Mouse (Mus musculus) ES-Bruce4 (cell line): ENCODE results near the gene Ddx3y. TPM values are rescaled to one million over a fixed set of nuclear protein-coding genes. Genes with fewer than 3 reads are reported as not detected.
A peak's percentile ranks its signal among the peaks of the same experiment; 100 is the strongest.

ENCODE experiments used
- H3K27ac ChIP-seq: 2 replicates; pipeline ENCODE4 v1.5.1; 2012; ENCODE audit warnings: low read length, inconsistent platforms; ENCODE audit not compliant: insufficient read depth
- H3K27me3 ChIP-seq: 2 replicates; pipeline ENCODE4 v1.6.1; 2012; ENCODE audit warnings: mild to moderate bottlenecking, low read length, inconsistent platforms; ENCODE audit not compliant: control insufficient read depth, poor library complexity, insufficient read depth, severe bottlenecking
- H3K36me3 ChIP-seq: 2 replicates; pipeline ENCODE4 v1.6.1; 2012; ENCODE audit warnings: inconsistent platforms, mild to moderate bottlenecking, low read length, moderate library complexity; ENCODE audit not compliant: control insufficient read depth, poor library complexity, insufficient read depth, severe bottlenecking
- H3K4me1 ChIP-seq: one replicate; pipeline ENCODE4 v1.8.1; 2011; ENCODE audit warnings: low read length; ENCODE audit not compliant: control insufficient read depth, insufficient read depth
- H3K4me3 ChIP-seq: 2 replicates; pipeline ENCODE4 v1.5.1; 2011; ENCODE audit warnings: low read depth, mild to moderate bottlenecking, low read length
- H3K9ac ChIP-seq: 2 replicates; pipeline ENCODE4 v1.6.1; 2012; ENCODE audit warnings: low read depth, mild to moderate bottlenecking, inconsistent platforms; ENCODE audit not compliant: poor library complexity, severe bottlenecking
- H3K9me3 ChIP-seq: replicated peaks from 2 replicates; pipeline ENCODE4 v1.6.1; 2012; ENCODE audit warnings: mild to moderate bottlenecking, low read length, inconsistent platforms; ENCODE audit not compliant: control insufficient read depth, poor library complexity, insufficient read depth, severe bottlenecking
- CTCF ChIP-seq: IDR thresholded peaks from one replicate; pipeline ENCODE4 v1.8.1; 2011; ENCODE audit warnings: low read depth, low read length
- EP300 ChIP-seq: IDR thresholded peaks from 2 replicates; pipeline ENCODE4 v1.6.1; 2011; ENCODE audit warnings: low read depth, low read length; ENCODE audit not compliant: insufficient read depth
- POLR2A ChIP-seq: IDR thresholded peaks from one replicate; pipeline ENCODE4 v1.8.1; 2011; ENCODE audit warnings: low read length; ENCODE audit not compliant: insufficient read depth
- polyA plus RNA-seq: library from polyadenylated mRNA; stranded (reverse); fragments of >200 nt; gene quantifications from 2 replicates; pipeline ENCODE4 v1.2.4, GENCODE M21; 2011; ENCODE audit warnings: low read depth; ENCODE audit not compliant: missing spikeins, insufficient read depth, insufficient read length

Ddx3y gene
- polyA plus RNA-seq = 2.7 and 3.8 TPM in 2 replicates

DNA sequence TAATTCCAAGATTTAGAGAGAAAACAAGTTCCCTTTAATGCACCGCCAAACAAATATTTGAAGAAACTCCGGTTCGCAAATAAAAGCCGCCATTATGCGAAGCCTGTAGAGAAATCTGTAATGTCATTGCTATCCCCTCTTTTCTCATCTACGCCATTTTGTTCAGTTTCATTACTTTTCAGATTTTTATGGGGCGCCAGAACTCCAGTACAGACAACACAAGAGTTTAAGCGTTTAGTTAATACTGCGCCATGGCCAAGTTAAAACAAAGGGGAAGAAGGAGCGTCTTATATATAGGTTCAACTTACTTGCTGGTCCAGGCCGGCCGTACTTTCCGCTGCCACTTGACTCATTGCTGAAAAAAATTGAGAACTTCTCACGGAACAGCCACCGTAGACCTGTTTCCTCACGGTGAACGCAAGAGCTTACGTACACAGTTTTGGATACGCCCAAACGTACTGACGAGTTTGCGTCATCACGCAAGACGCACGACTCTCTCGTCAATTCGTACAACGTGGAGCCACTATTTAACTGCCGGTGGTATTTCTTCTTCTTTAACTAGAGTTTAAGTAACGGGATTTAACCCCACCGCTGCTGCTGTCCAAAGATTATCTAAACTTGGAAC lies at the start of gene Ddx3y:
TSS of gene Ddx3y (minus strand) at position 459 of the 625 bp plus-strand sequence.
- H3K27ac ChIP-seq = no peak within 1 kb of the TSS
- TF ChIP-seq POLR2A (no peak), EP300 (no peak), CTCF (no peak)
- no peaks in the 10 kb centered on the region for H3K4me1 ChIP-seq
- H3K4me3 ChIP-seq = no peak within 1 kb of the TSS
- H3K27me3 ChIP-seq = no peaks in the 10 kb centered on the region
- no peak within 1 kb of the TSS for H3K9ac ChIP-seq
- H3K36me3 ChIP-seq = no peaks in the 10 kb centered on the region
- H3K9me3 ChIP-seq = no peaks in the 10 kb centered on the region

GRCm38 (mm10) chrY:1293708-1294107 lies 7.3 kb upstream of the Ddx3y start:
- H3K27me3 ChIP-seq = no peaks in the 10 kb centered on the region

GRCm38 (mm10) chrY:1285735-1286134 lies 694 bp downstream of the Ddx3y start:
- H3K9ac ChIP-seq = no peak overlapping the region
- H3K27me3 ChIP-seq = no peaks in the 10 kb centered on the region
- TF ChIP-seq EP300 (no peak), POLR2A (no peak)
- no peaks in the 10 kb centered on the region for H3K9me3 ChIP-seq
- H3K27ac ChIP-seq = no peak overlapping the region
- H3K4me1 ChIP-seq = no peaks in the 10 kb centered on the region
- no peak overlapping the region for H3K4me3 ChIP-seq
- H3K36me3 ChIP-seq = no peaks in the 10 kb centered on the region

More at GRCm38 (mm10) chrY:1293708-1294107, 7.3 kb upstream of the Ddx3y start:
- Histone ChIP-seq H3K9ac (no peak overlapping the region), H3K4me1 (no peaks in the 10 kb centered on the region), H3K4me3 (no peak overlapping the region), H3K27ac (no peak overlapping the region), H3K9me3 (no peaks in the 10 kb centered on the region), H3K36me3 (no peaks in the 10 kb centered on the region)
- TF ChIP-seq POLR2A (no peak), EP300 (no peak), CTCF (no peak)

GRCm38 (mm10) chrY:1246117-1246516 lies 40.3 kb downstream of the Ddx3y start:
- Histone ChIP-seq H3K9me3 (no peaks in the 10 kb centered on the region), H3K36me3 (no peaks in the 10 kb centered on the region), H3K27ac (no peak overlapping the region), H3K4me1 (no peaks in the 10 kb centered on the region), H3K9ac (no peak overlapping the region), H3K4me3 (no peak overlapping the region), H3K27me3 (no peaks in the 10 kb centered on the region)
- no peak for TF ChIP-seq POLR2A
- TF ChIP-seq CTCF = no peak
- TF ChIP-seq EP300 = no peak

DNA sequence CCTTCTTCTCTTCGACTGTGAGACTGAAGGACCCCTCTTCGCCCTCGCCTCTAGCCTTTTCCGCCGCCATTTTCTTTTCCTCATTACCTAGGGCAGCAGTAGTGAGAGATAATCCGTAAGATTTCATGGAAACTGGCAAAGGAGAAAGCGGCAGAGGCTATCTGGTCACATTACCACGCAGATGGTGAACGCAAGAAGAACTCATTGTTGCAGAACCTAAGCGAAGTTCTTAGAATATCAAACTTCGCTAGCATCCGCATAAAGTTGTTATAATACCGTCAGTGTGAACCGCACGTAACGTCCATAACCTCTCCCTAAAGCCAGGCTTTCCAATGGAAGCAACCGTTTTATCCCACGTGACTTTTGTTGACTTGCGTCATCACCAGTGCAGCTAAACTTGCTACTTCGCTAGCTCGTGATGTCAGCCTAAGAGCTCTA lies 41.0 kb downstream of the Ddx3y start, which contains the start of gene Uty:
TSS of gene Uty (minus strand) at position 334 of the 438 bp plus-strand sequence.
- TF ChIP-seq CTCF = no peak
- no peak for TF ChIP-seq EP300
- no peak for TF ChIP-seq POLR2A
- Histone ChIP-seq H3K4me1 (no peaks in the 10 kb centered on the region), H3K27me3 (no peaks in the 10 kb centered on the region), H3K36me3 (no peaks in the 10 kb centered on the region), H3K9ac (0 out of 2 replicates have a peak within 1 kb of the TSS, but pooled peaks have one; percentile 22), H3K9me3 (no peaks in the 10 kb centered on the region), H3K27ac (no peak within 1 kb of the TSS; the same call in 1 of the 2 replicates), H3K4me3 (peak within 1 kb of the TSS; percentile 42; the same call in 1 of the 2 replicates)

GRCm38 (mm10) chrY:1244940-1245339 lies 41.5 kb downstream of the Ddx3y start:
- Histone ChIP-seq H3K9ac (0 out of 2 replicates have a peak overlapping the region, but pooled peaks have one; percentile 22), H3K27me3 (no peaks in the 10 kb centered on the region), H3K9me3 (no peaks in the 10 kb centered on the region), H3K4me1 (no peaks in the 10 kb centered on the region), H3K27ac (no peak overlapping the region; the same call in 1 of the 2 replicates), H3K4me3 (peak overlapping the region; percentile 42; the same call in 1 of the 2 replicates), H3K36me3 (no peaks in the 10 kb centered on the region)
- no peak for TF ChIP-seq POLR2A
- no peak for TF ChIP-seq CTCF
- TF ChIP-seq EP300 = no peak
